Mouse (Mus musculus) limb, embryonic 14.5 days (tissue): ENCODE results near the gene Hadhb. TPM values are rescaled to one million over a fixed set of nuclear protein-coding genes. Genes with fewer than 3 reads are reported as not detected.

Source experiments
- ATAC-seq: fragments of 200-750 bp; cut with Nextera tagmentation; 2 replicates; pipeline ENCODE4 v1.8.0; 2017; ENCODE audit warnings: low read depth, moderate number of reproducible peaks, moderate TSS enrichment; ENCODE audit not compliant: low FRiP score
- DNase-seq: peaks from one replicate; pipeline ENCODE4 v3.0.0-alpha.2; 2015; ENCODE audit warnings: low spot score
- H3K27ac ChIP-seq: fragments of 300-500 bp; sonication (generic); replicated peaks from 2 replicates; pipeline ENCODE4 v1.5.1; 2014; ENCODE audit warnings: low read depth, mild to moderate bottlenecking, low read length, moderate library complexity, mixed read lengths
- H3K27me3 ChIP-seq: fragments of 300-500 bp; sonication (generic); 2 replicates; pipeline ENCODE4 v1.6.1; 2014; ENCODE audit warnings: low read length, mixed read lengths; ENCODE audit not compliant: control insufficient read depth, insufficient read depth
- H3K36me3 ChIP-seq: fragments of 300-500 bp; sonication (generic); 2 replicates; pipeline ENCODE4 v1.6.1; 2014; ENCODE audit warnings: mild to moderate bottlenecking, low read length, moderate library complexity, mixed read lengths; ENCODE audit not compliant: control insufficient read depth, insufficient read depth
- H3K4me1 ChIP-seq: fragments of 300-500 bp; sonication (generic); 2 replicates; pipeline ENCODE4 v1.6.1; 2014; ENCODE audit warnings: antibody characterized with exemption, low read length, mixed read lengths; ENCODE audit not compliant: control insufficient read depth, insufficient read depth
- H3K4me2 ChIP-seq: fragments of 300-500 bp; sonication (generic); replicated peaks from 2 replicates; pipeline ENCODE4 v1.6.1; 2014; ENCODE audit warnings: low read depth, mild to moderate bottlenecking, low read length, moderate library complexity; ENCODE audit not compliant: severe bottlenecking
- H3K4me3 ChIP-seq: fragments of 300-500 bp; sonication (generic); replicated peaks from 2 replicates; pipeline ENCODE4 v1.5.1; 2014; ENCODE audit warnings: low read length
- H3K9ac ChIP-seq: fragments of 300-500 bp; sonication (generic); 2 replicates; pipeline ENCODE4 v1.6.1; 2014; ENCODE audit warnings: mild to moderate bottlenecking, low read depth, low read length, moderate library complexity; ENCODE audit not compliant: severe bottlenecking
- H3K9me3 ChIP-seq: fragments of 300-500 bp; sonication (generic); 2 replicates; pipeline ENCODE4 v1.6.1; 2016; ENCODE audit warnings: low read length; ENCODE audit not compliant: control insufficient read depth
- POLR2A ChIP-seq: fragments of 200-500 bp; IDR thresholded peaks from 2 replicates; pipeline ENCODE4 v1.8.0; 2012; ENCODE audit warnings: inconsistent platforms, mild to moderate bottlenecking, moderate library complexity, borderline replicate concordance; ENCODE audit not compliant: insufficient read depth, insufficient read length; ENCODE audit errors: extremely low read depth
- WGBS: fragments of 180-500 bp; shearing (Covaris S2); extraction: QIAGEN DNeasy Blood & Tissue Kit; methylation state at CpG from one replicate; pipeline ENCODE4 v1.1.7; 2014; 5-methylcytosine and 5-hydroxymethylcytosine counted together
- polyA plus RNA-seq, 2 experiments: library from polyadenylated mRNA; depleted of rRNA in 1 of 2; stranded (reverse) in 1 of 2; unstranded in 1 of 2; fragments of >200 nt; fragmentation: Nextera tagmentation in 1 of 2; extraction: Ambion mirVana in 1 of 2; gene quantifications; 2 replicates each; pipeline versions ENCODE4 v1.2.1 to v1.2.3; 2012 to 2014

The Hadhb gene
- polyA plus RNA-seq, 2 experiments = 74.3 to 128 TPM

GRCm38 (mm10) chr5:30108233-30108632, 46.8 kb upstream of the Hadhb start:
- Histone ChIP-seq H3K9ac (no peak overlapping the region), H3K4me3 (no peak overlapping the region), H3K4me2 (no peak overlapping the region), H3K27ac (no peak overlapping the region), H3K4me1 (peaks cover 13% of the 10 kb centered on the region), H3K9me3 (no peaks in the 10 kb centered on the region), H3K27me3 (peaks cover 74% of the 10 kb centered on the region), H3K36me3 (no peaks in the 10 kb centered on the region)
- DNase-seq (no peak), ATAC-seq (no peak)
- 77% methylated on average over 6 of the region's 6 CpGs for WGBS
- no peak for TF ChIP-seq POLR2A

- TF ChIP-seq POLR2A = no peak
- H3K4me2 ChIP-seq = no peak overlapping the region
- DNase-seq = no peak
- H3K36me3 ChIP-seq = no peaks in the 10 kb centered on the region
- peaks cover 18% of the 10 kb centered on the region for H3K4me1 ChIP-seq
- ATAC-seq = no peak
- WGBS = 35% methylated on average over 2 of the region's 2 CpGs
- H3K9ac ChIP-seq = no peak overlapping the region
- no peak overlapping the region for H3K4me3 ChIP-seq
- H3K27me3 ChIP-seq = peaks cover 77% of the 10 kb centered on the region
- H3K27ac ChIP-seq = no peak overlapping the region
- H3K9me3 ChIP-seq = no peaks in the 10 kb centered on the region
These were observed 45.1 kb upstream of the Hadhb start for GRCm38 (mm10) chr5:30109899-30110298.

- no peak for TF ChIP-seq POLR2A
- peaks cover 74% of the 10 kb centered on the region for H3K27me3 ChIP-seq
- DNase-seq (no peak), ATAC-seq (no peak)
- 9% methylated on average over 22 of the region's 22 CpGs for WGBS
- 0 out of 2 replicates have a peak overlapping the region, but pooled peaks have one; percentile 3 for H3K9ac ChIP-seq
- no peak overlapping the region for H3K27ac ChIP-seq
- H3K4me1 ChIP-seq = peaks cover 13% of the 10 kb centered on the region
- no peaks in the 10 kb centered on the region for H3K9me3 ChIP-seq
- peak overlapping the region; percentile 25 for H3K4me2 ChIP-seq
- no peaks in the 10 kb centered on the region for H3K36me3 ChIP-seq
- H3K4me3 ChIP-seq = 0 out of 2 replicates have a peak overlapping the region, but pooled peaks have one; percentile 8
These were observed 44.5 kb upstream of the Hadhb start for GRCm38 (mm10) chr5:30110371-30111060.

- H3K4me1 ChIP-seq = peaks cover 12% of the 10 kb centered on the region
- ATAC-seq (no peak), DNase-seq (peak; percentile 32)
- 0 out of 2 replicates have a peak overlapping the region, but pooled peaks have one; percentile 3 for H3K9ac ChIP-seq
- H3K4me3 ChIP-seq = peak overlapping the region; percentile 8
- TF ChIP-seq POLR2A = no peak
- H3K27ac ChIP-seq = no peak overlapping the region
- H3K4me2 ChIP-seq = peak overlapping the region; percentile 25
- H3K36me3 ChIP-seq = no peaks in the 10 kb centered on the region
- peaks cover 74% of the 10 kb centered on the region for H3K27me3 ChIP-seq
- H3K9me3 ChIP-seq = no peaks in the 10 kb centered on the region
- 6% methylated on average over 12 of the region's 18 CpGs for WGBS
These were observed 43.9 kb upstream of the Hadhb start for GRCm38 (mm10) chr5:30111126-30111525.

- Histone ChIP-seq H3K4me3 (no peak overlapping the region), H3K27me3 (peaks cover 71% of the 10 kb centered on the region), H3K4me1 (peaks cover 12% of the 10 kb centered on the region), H3K27ac (no peak overlapping the region), H3K4me2 (no peak overlapping the region), H3K36me3 (0 out of 2 replicates have a peak, but pooled peaks cover 4% of the 10 kb centered on the region), H3K9me3 (no peaks in the 10 kb centered on the region), H3K9ac (no peak overlapping the region)
- DNase-seq (no peak), ATAC-seq (no peak)
- no peak for TF ChIP-seq POLR2A
- 68% methylated on average over 3 of the region's 3 CpGs for WGBS
These were observed 43.3 kb upstream of the Hadhb start for GRCm38 (mm10) chr5:30111771-30112170.
